Mouse (Mus musculus) spleen, embryonic (tissue): ENCODE measurements around the gene Sebox.

Source experiments
- CTCF ChIA-PET: fragments of 350-600 bp; sonication (Branson Sonifier 250); formaldehyde crosslinking; loops from one replicate; lab custom pipeline; 2022; lab: Charles Lee

Gene Sebox

GRCm38 (mm10) chr11:78534516-78534915, 31.3 kb downstream of the Sebox start:
- CTCF ChIA-PET: no interaction called here

GRCm38 (mm10) chr11:78535376-78536079, 32.3 kb downstream of the Sebox start:
- CTCF ChIA-PET: interaction anchor here (0.5 to 1.0 kb wide), 2 partner anchors 39 to 628 kb away, joined by 3 to 6 read pairs; no protein-coding TSS in a partner anchor

GRCm38 (mm10) chr11:78536080-78536689, 32.9 kb downstream of the Sebox start, which contains the start of the genes Tnfaip1 and Ift20:
Tnfaip1 (minus strand) TSS chr11:78536332.
Ift20 (plus strand) TSS chr11:78536361.
- CTCF ChIA-PET: interaction anchor here (0.7 to 1.0 kb wide), 2 partner anchors 16 to 40 kb away, joined by 3 to 6 read pairs; no protein-coding TSS in a partner anchor

GRCm38 (mm10) chr11:78536690-78537084, 33.4 kb downstream of the Sebox start:
- CTCF ChIA-PET: interaction anchor here (0.7 kb wide), 1 partner anchor 15 kb away, joined by 3 read pairs; no protein-coding TSS in a partner anchor

- CTCF ChIA-PET: no interaction called here
Measured at GRCm38 (mm10) chr11:78540358-78540757, 37.1 kb downstream of the Sebox start.

- CTCF ChIA-PET: no interaction called here
Measured at GRCm38 (mm10) chr11:78544449-78545111, 41.3 kb downstream of the Sebox start.

GRCm38 (mm10) chr11:78545181-78545580, 41.9 kb downstream of the Sebox start:
- CTCF ChIA-PET: no interaction called here

- CTCF ChIA-PET: no interaction called here
Measured at GRCm38 (mm10) chr11:78547718-78548460, 44.6 kb downstream of the Sebox start.

- CTCF ChIA-PET: no interaction called here
Measured at GRCm38 (mm10) chr11:78549491-78549987, 46.3 kb downstream of the Sebox start.

GRCm38 (mm10) chr11:78550168-78551058, 47.2 kb downstream of the Sebox start, which contains the start of gene Tmem97:
Tmem97 (minus strand) TSS chr11:78550777.
- CTCF ChIA-PET: no interaction called here

- CTCF ChIA-PET: no interaction called here
Measured at GRCm38 (mm10) chr11:78551059-78551398, 47.8 kb downstream of the Sebox start.
